Mouse (Mus musculus) ES-Bruce4 (cell line): ENCODE measurements at regions not wholly inside any gene's neighbourhood (a gene's known extent, or its start where the extent isn't known, plus 50 kb on each side); places are given as distances from the start of the nearest gene placed in this dataset.

Experiments used
- H3K27ac ChIP-seq: 2 replicates; pipeline ENCODE4 v1.5.1; 2012; ENCODE audit warnings: low read length, inconsistent platforms; ENCODE audit not compliant: insufficient read depth
- H3K27me3 ChIP-seq: 2 replicates; pipeline ENCODE4 v1.6.1; 2012; ENCODE audit warnings: mild to moderate bottlenecking, low read length, inconsistent platforms; ENCODE audit not compliant: control insufficient read depth, poor library complexity, insufficient read depth, severe bottlenecking
- H3K36me3 ChIP-seq: 2 replicates; pipeline ENCODE4 v1.6.1; 2012; ENCODE audit warnings: inconsistent platforms, mild to moderate bottlenecking, low read length, moderate library complexity; ENCODE audit not compliant: control insufficient read depth, poor library complexity, insufficient read depth, severe bottlenecking
- H3K4me1 ChIP-seq: one replicate; pipeline ENCODE4 v1.8.1; 2011; ENCODE audit warnings: low read length; ENCODE audit not compliant: control insufficient read depth, insufficient read depth
- H3K4me3 ChIP-seq: 2 replicates; pipeline ENCODE4 v1.5.1; 2011; ENCODE audit warnings: low read depth, mild to moderate bottlenecking, low read length
- H3K9ac ChIP-seq: 2 replicates; pipeline ENCODE4 v1.6.1; 2012; ENCODE audit warnings: low read depth, mild to moderate bottlenecking, inconsistent platforms; ENCODE audit not compliant: poor library complexity, severe bottlenecking
- H3K9me3 ChIP-seq: replicated peaks from 2 replicates; pipeline ENCODE4 v1.6.1; 2012; ENCODE audit warnings: mild to moderate bottlenecking, low read length, inconsistent platforms; ENCODE audit not compliant: control insufficient read depth, poor library complexity, insufficient read depth, severe bottlenecking
- CTCF ChIP-seq: IDR thresholded peaks from one replicate; pipeline ENCODE4 v1.8.1; 2011; ENCODE audit warnings: low read depth, low read length
- EP300 ChIP-seq: IDR thresholded peaks from 2 replicates; pipeline ENCODE4 v1.6.1; 2011; ENCODE audit warnings: low read depth, low read length; ENCODE audit not compliant: insufficient read depth
- POLR2A ChIP-seq: IDR thresholded peaks from one replicate; pipeline ENCODE4 v1.8.1; 2011; ENCODE audit warnings: low read length; ENCODE audit not compliant: insufficient read depth

DNA sequence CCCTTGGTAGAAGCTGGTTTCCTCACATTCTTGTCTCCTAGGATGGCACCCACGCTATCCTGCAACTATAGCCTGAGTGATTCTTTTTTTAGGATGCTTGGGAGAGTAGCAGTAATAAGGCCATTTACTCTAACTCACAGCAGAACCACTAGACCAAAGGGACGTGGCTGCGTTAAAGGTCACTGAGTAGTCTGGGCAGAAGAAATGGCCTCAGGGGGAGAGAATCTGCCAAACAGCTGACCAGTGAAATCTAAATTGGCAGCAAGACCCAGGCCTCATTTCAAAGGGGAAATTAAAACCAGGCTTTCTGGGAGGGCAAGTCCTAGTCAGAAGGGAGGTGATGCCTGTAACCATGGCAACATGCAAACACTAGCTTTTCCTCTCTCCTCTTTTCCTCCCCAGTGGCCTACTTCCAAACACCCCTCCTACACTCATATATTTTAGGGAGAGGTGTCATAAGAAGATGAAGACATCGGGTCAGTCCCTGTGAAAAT lies 267.5 kb downstream of the Nuak1 start:
- no peak overlapping the region for H3K27ac ChIP-seq
- H3K36me3 ChIP-seq = no peaks in the 10 kb centered on the region
- no peaks in the 10 kb centered on the region for H3K4me1 ChIP-seq
- TF ChIP-seq EP300 (no peak), POLR2A (no peak), CTCF (no peak)
- H3K27me3 ChIP-seq = no peaks in the 10 kb centered on the region
- no peak overlapping the region for H3K9ac ChIP-seq
- no peak overlapping the region for H3K4me3 ChIP-seq
- H3K9me3 ChIP-seq = no peaks in the 10 kb centered on the region

- TF ChIP-seq POLR2A (no peak), CTCF (no peak), EP300 (no peak)
- H3K4me1 ChIP-seq = no peaks in the 10 kb centered on the region
- H3K4me3 ChIP-seq = no peak overlapping the region
- H3K9ac ChIP-seq = no peak overlapping the region
- H3K27ac ChIP-seq = no peak overlapping the region
- H3K36me3 ChIP-seq = no peaks in the 10 kb centered on the region
- no peaks in the 10 kb centered on the region for H3K9me3 ChIP-seq
- no peaks in the 10 kb centered on the region for H3K27me3 ChIP-seq
Observed at GRCm38 (mm10) chr10:84183239-84183638, 257.2 kb downstream of the Nuak1 start.

- H3K27me3 ChIP-seq = no peaks in the 10 kb centered on the region
- H3K36me3 ChIP-seq = no peaks in the 10 kb centered on the region
- H3K9ac ChIP-seq = no peak overlapping the region
- no peaks in the 10 kb centered on the region for H3K4me1 ChIP-seq
- no peak overlapping the region for H3K27ac ChIP-seq
- H3K9me3 ChIP-seq = no peaks in the 10 kb centered on the region
- H3K4me3 ChIP-seq = no peak overlapping the region
- TF ChIP-seq CTCF (no peak), EP300 (no peak), POLR2A (no peak)
Observed at GRCm38 (mm10) chr10:84186466-84186865, 253.9 kb downstream of the Nuak1 start.

- Histone ChIP-seq H3K9me3 (no peaks in the 10 kb centered on the region), H3K27ac (no peak overlapping the region), H3K27me3 (no peaks in the 10 kb centered on the region), H3K9ac (no peak overlapping the region), H3K4me1 (no peaks in the 10 kb centered on the region), H3K36me3 (no peaks in the 10 kb centered on the region), H3K4me3 (no peak overlapping the region)
- TF ChIP-seq POLR2A (no peak), CTCF (no peak), EP300 (no peak)
Observed at GRCm38 (mm10) chr10:84199035-84199434, 241.4 kb downstream of the Nuak1 start.

DNA sequence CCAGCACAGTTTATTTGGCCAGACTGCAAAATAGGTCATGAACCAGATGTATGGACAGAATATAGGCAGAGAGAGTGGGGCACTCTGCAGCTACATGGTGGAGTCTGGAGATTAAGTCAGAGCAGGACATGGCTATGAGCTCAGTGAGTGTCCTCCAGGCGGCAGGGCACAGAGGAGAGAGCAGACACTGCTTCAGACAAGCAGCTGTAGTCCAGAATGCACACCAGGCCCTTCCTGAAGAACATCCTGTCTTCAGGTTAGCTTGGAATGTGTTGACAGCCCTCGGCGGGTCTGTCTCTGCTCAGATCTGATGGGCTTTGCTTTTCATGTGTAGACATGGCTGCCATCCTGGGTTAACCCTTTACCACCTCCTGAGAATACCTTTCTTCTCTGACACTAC lies 238.6 kb downstream of the Nuak1 start:
- no peak overlapping the region for H3K4me3 ChIP-seq
- no peaks in the 10 kb centered on the region for H3K9me3 ChIP-seq
- H3K27me3 ChIP-seq = no peaks in the 10 kb centered on the region
- no peaks in the 10 kb centered on the region for H3K4me1 ChIP-seq
- TF ChIP-seq POLR2A (no peak), EP300 (no peak), CTCF (no peak)
- no peaks in the 10 kb centered on the region for H3K36me3 ChIP-seq
- H3K27ac ChIP-seq = no peak overlapping the region
- no peak overlapping the region for H3K9ac ChIP-seq

DNA sequence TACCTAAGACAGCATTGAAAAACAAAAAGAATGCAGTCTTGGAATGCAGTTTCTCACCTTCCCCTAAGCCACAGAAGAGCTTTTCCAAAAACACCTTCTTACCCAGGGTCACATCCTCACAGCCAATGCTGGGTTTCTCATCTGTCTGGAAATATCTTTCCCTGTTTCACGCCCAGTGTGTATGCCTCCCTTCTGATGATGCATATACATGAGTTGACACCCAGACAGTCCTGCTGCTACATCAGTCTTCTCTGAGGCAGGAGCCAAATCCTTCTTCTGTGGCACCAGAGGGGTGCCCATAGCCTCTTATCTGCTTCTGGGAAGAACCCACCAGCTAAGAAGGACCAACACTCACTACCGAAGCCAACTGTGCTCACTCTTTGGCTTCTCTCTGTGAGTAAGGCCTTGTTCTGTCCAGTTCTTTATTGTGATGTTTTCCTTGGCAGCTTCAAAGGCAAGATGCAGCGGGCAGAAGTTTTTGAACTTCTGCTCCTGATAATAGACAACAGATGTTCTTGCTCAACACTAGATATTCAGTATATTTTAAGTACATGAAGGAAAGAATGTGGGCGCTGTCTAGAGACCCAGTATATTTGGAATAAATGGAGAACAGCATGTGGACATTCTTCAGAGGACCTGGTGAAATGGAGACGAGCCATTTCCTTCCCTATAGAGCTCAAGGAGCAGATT lies 228.2 kb downstream of the Nuak1 start:
- no peak overlapping the region for H3K27ac ChIP-seq
- H3K4me1 ChIP-seq = no peaks in the 10 kb centered on the region
- no peak overlapping the region for H3K4me3 ChIP-seq
- TF ChIP-seq EP300 = no peak
- TF ChIP-seq CTCF = no peak
- no peak for TF ChIP-seq POLR2A
- H3K36me3 ChIP-seq = no peaks in the 10 kb centered on the region
- no peaks in the 10 kb centered on the region for H3K9me3 ChIP-seq
- H3K9ac ChIP-seq = no peak overlapping the region
- no peaks in the 10 kb centered on the region for H3K27me3 ChIP-seq
